Mouse (Mus musculus) stomach, postnatal 0 days (tissue): ENCODE results near the gene 1500015O10Rik. TPM values are rescaled to one million over a fixed set of nuclear protein-coding genes. Genes with fewer than 3 reads are reported as not detected.

ENCODE experiments used
- ATAC-seq: fragments of 200-750 bp; cut with Nextera tagmentation; 2 replicates; pipeline ENCODE4 v1.8.0; 2017; ENCODE audit not compliant: low FRiP score, low TSS enrichment
- DNase-seq: peaks from one replicate; pipeline ENCODE4 v3.0.0-alpha.2; 2016; ENCODE audit warnings: low spot score
- H3K27ac ChIP-seq: fragments of 300-500 bp; sonication (generic); replicated peaks from 2 replicates; pipeline ENCODE4 v1.5.1; 2014; ENCODE audit warnings: mild to moderate bottlenecking, control low read depth
- H3K27me3 ChIP-seq: fragments of 300-500 bp; sonication (generic); 2 replicates; pipeline ENCODE4 v1.6.1; 2014; ENCODE audit warnings: low read length; ENCODE audit not compliant: control insufficient read depth, insufficient read depth
- H3K36me3 ChIP-seq: fragments of 300-500 bp; sonication (generic); 2 replicates; pipeline ENCODE4 v1.6.1; 2014; ENCODE audit warnings: low read length, mixed read lengths; ENCODE audit not compliant: control insufficient read depth, insufficient read depth
- H3K4me1 ChIP-seq: fragments of 300-500 bp; sonication (generic); replicated peaks from 2 replicates; pipeline ENCODE4 v1.6.1; 2014; ENCODE audit warnings: antibody characterized with exemption; ENCODE audit not compliant: control insufficient read depth, insufficient read depth
- H3K4me2 ChIP-seq: fragments of 300-500 bp; sonication (generic); replicated peaks from 2 replicates; pipeline ENCODE4 v1.6.1; 2014; ENCODE audit warnings: low read depth, mild to moderate bottlenecking, control low read depth, moderate library complexity
- H3K4me3 ChIP-seq: fragments of 300-500 bp; sonication (generic); 2 replicates; pipeline ENCODE4 v1.5.1; 2014; ENCODE audit warnings: low read depth, low read length, control low read depth
- H3K9ac ChIP-seq: fragments of 300-500 bp; sonication (generic); 2 replicates; pipeline ENCODE4 v1.6.1; 2014; ENCODE audit warnings: mild to moderate bottlenecking, low read length, control low read depth, mixed read lengths
- H3K9me3 ChIP-seq: fragments of 300-500 bp; sonication (generic); 2 replicates; pipeline ENCODE4 v1.6.1; 2016; ENCODE audit warnings: low read length; ENCODE audit not compliant: control insufficient read depth
- CTCF ChIP-seq: IDR thresholded peaks from 2 replicates; pipeline ENCODE4 v1.5.1; 2016; ENCODE audit warnings: antibody characterized with exemption, low read depth, mild to moderate bottlenecking, moderate library complexity
- EP300 ChIP-seq: optimal IDR thresholded peaks from 2 replicates; pipeline ENCODE3; 2016; ENCODE audit warnings: antibody characterized with exemption
- WGBS: fragments of 180-500 bp; shearing (Covaris S2); extraction: QIAGEN DNeasy Blood & Tissue Kit; methylation state at CpG from one replicate; pipeline ENCODE4 v1.1.7; 2014; 5-methylcytosine and 5-hydroxymethylcytosine counted together
- polyA plus RNA-seq: library from polyadenylated mRNA; unstranded; fragments of >200 nt; fragmentation: Nextera tagmentation; extraction: Ambion mirVana; gene quantifications from 2 replicates; pipeline ENCODE4 v1.2.1, GENCODE M21; 2015

The 1500015O10Rik gene
- polyA plus RNA-seq, 1 experiment from 2014 or later, result 15.5 TPM

DNA sequence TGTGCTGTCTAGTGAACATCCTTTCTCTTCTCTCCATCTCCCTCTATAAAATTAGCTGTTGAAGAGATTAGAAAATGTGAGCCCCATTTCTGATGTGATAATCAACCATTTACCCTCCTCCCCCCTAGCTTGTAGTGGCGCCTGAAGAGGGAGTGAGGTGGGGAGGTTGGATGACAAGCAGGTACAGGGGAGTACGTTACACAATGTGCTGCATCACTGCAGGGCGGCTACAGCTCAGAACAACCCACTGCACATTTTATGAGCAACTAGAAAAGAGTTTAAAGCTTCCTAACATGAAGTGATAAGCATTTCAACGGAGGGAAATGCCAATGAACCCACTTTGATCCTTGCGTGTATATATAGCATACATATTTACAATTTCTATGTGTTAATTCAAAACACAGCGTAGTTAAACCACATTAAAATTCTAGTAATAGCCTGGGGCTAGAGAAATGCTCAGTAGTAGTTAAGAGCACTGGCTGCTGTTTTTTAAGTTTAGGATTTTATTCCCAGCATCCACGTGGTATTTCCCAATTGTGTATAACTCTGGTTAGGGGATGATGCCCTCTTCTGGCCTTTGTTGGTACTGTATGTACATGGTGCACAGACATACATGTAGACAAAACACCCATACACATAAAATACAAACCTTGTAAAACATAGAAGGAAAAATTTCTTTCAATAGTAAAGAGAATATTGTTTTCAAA lies 7.6 kb downstream of the 1500015O10Rik start:
- Histone ChIP-seq H3K27me3 (no peaks in the 10 kb centered on the region), H3K4me3 (no peak overlapping the region), H3K9me3 (no peaks in the 10 kb centered on the region), H3K4me2 (no peak overlapping the region), H3K9ac (no peak overlapping the region), H3K27ac (no peak overlapping the region), H3K36me3 (no peaks in the 10 kb centered on the region), H3K4me1 (no peaks in the 10 kb centered on the region)
- peak; percentile 44 for DNase-seq
- 71% methylated on average over 7 of the region's 7 CpGs for WGBS
- 0 out of 2 replicates have a peak, but pooled peaks have one; percentile 53 for ATAC-seq
- TF ChIP-seq CTCF, result peak; percentile 82
- TF ChIP-seq EP300, result no peak

DNA sequence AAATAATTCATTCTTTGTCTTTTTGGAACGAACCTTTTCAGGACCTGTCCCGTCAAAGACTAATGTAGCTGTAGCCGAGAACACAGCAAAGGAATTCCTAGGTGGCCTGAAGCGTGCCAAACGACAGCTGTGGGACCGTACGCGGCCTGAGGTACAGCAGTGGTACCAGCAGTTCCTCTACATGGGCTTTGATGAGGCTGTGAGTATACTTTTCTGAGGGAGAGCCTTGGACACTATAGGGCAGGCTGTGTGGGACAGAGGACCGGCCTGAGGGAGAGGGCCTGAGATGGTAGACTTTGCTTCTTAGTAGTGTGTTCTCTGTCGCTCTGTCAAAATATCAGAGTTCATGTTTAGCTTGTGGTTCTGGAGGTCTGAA lies 8.1 kb downstream of the 1500015O10Rik start:
- TF ChIP-seq EP300 (no peak), CTCF (no peak)

DNA sequence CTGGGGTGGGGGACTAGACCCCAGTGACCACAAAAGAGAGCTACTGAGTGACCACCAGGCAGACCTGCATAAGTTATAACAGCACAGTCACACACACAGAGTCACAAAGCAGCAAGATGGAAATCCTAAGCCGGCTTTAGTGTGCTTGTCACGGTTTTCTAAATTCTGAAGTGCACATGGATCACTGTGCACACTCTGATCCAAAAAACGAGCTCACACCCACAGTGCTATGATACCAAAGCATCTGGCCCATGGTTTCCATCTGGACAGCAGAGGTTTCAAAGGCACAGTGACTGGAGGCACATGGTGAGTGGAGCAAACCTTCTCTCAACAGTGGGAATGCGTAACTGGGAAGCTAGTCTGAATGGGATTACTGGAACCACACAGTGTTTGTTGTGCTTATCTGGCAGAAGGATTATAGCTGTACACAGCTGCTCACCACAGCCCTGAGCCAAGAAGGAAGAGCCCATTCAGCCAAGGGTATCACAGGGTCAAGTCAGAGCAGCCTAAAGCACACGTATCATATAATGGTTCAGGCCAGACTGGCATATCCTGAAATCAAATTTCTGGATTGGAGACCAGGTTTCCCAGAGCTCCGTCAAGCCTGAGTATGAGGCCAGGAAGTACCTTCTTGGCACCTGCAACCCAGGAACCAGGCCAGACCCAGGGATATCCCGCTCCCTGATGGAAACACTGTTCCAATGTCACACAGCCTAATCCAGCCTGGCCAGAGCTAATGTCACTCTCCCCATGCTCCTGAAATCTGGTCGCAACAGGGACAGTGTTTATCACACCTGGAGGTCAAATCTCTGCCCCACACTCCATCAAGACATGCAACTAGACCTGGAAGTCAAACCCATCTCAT lies 24.3 kb downstream of the 1500015O10Rik start:
- WGBS, result 73% methylated on average over 8 of the region's 8 CpGs
- no peak overlapping the region for H3K4me3 ChIP-seq
- no peaks in the 10 kb centered on the region for H3K9me3 ChIP-seq
- H3K4me1 ChIP-seq, result no peaks in the 10 kb centered on the region
- no peak overlapping the region for H3K9ac ChIP-seq
- no peak overlapping the region for H3K4me2 ChIP-seq
- DNase-seq (no peak), ATAC-seq (peak; percentile 45; the same call in 1 of the 2 replicates)
- peaks cover 17% of the 10 kb centered on the region for H3K36me3 ChIP-seq
- H3K27me3 ChIP-seq, result no peaks in the 10 kb centered on the region
- TF ChIP-seq EP300, result no peak
- no peak for TF ChIP-seq CTCF
- no peak overlapping the region for H3K27ac ChIP-seq

More for the DNA sequence above, 8.1 kb downstream of the 1500015O10Rik start:
- no peaks in the 10 kb centered on the region for H3K4me1 ChIP-seq
- H3K9ac ChIP-seq, result no peak overlapping the region
- no peak overlapping the region for H3K4me2 ChIP-seq
- H3K9me3 ChIP-seq, result no peaks in the 10 kb centered on the region
- ATAC-seq, result no peak
- no peaks in the 10 kb centered on the region for H3K36me3 ChIP-seq
- H3K4me3 ChIP-seq, result no peak overlapping the region
- DNase-seq, result no peak
- WGBS, result 86% methylated on average over 10 of the region's 10 CpGs
- H3K27ac ChIP-seq, result no peak overlapping the region
- H3K27me3 ChIP-seq, result no peaks in the 10 kb centered on the region

DNA sequence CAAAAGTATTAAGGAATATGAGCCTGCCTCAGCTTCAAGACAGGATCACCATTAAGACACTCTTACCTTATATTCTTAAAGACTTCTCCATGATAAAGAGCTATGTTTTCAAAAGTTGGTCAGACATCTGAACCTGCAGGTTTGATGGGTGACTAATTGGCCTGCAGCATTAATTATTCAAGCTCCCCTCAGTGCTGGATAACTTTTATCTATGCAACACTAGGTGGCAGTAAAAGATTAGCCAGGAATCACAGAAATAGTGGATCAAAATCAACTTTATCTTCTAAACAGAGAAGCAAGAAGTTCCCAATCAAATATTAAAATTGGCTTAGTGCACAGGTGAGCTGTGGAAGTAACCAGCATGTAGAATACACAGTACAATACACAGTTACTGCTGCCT lies 29.7 kb downstream of the 1500015O10Rik start:
- no peak for DNase-seq
- H3K27me3 ChIP-seq, result no peaks in the 10 kb centered on the region
- no peaks in the 10 kb centered on the region for H3K4me1 ChIP-seq
- no peak overlapping the region for H3K4me2 ChIP-seq
- no peaks in the 10 kb centered on the region for H3K9me3 ChIP-seq
- peak; percentile 84 for TF ChIP-seq CTCF
- TF ChIP-seq EP300, result no peak
- no peak overlapping the region for H3K4me3 ChIP-seq
- peaks cover 9% of the 10 kb centered on the region; the same call in 1 of the 2 replicates for H3K36me3 ChIP-seq
- H3K9ac ChIP-seq, result no peak overlapping the region
- ATAC-seq, result no peak
- H3K27ac ChIP-seq, result no peak overlapping the region

DNA sequence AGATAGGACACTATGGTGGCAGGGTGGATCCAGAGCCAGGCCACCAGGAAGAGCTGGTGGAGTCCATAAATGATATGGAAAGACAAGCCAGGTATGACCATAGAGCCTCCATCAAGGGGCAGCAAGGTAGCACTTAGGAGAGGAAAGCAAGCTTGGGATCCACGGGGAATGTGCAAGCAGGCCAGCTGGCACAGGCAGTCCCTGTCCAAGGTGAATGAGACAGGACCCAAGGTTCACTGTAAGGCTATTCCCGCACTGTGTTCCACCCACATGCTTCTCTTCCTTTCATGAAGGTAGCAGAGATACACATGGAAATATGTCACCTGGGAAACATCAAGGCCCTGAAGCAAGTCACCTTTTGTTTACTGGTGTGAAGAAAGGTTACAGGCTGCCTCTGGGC lies 34.1 kb downstream of the 1500015O10Rik start:
- Histone ChIP-seq H3K4me1 (no peaks in the 10 kb centered on the region), H3K27me3 (no peaks in the 10 kb centered on the region), H3K36me3 (peaks cover 3% of the 10 kb centered on the region; the same call in 1 of the 2 replicates), H3K4me3 (no peak overlapping the region), H3K9ac (no peak overlapping the region), H3K9me3 (no peaks in the 10 kb centered on the region), H3K4me2 (no peak overlapping the region), H3K27ac (no peak overlapping the region)
- 89% methylated on average over 2 of the region's 2 CpGs for WGBS
- no peak for TF ChIP-seq CTCF
- DNase-seq (no peak), ATAC-seq (no peak)

DNA sequence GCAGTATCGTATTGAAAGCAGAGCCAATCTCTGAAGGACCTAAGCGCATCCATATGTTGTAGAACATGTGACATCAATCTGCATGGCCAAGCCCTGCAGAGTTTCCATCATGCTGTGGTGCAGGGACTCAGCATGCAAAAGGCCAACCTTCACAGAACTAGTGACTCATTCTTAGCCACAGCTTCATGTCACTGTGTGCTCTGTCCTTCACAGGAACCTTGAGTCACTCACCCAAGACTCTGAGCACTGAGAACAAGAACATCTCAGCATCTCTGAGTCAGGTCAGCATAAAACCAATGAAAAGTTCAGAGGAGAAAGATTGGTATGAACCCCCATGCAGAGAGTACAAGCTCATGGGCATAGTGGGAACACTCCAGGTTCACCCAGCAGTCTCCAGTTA lies 35.9 kb downstream of the 1500015O10Rik start:
- Histone ChIP-seq H3K4me3 (no peak overlapping the region), H3K27ac (no peak overlapping the region), H3K9me3 (no peaks in the 10 kb centered on the region), H3K4me1 (no peaks in the 10 kb centered on the region), H3K36me3 (peaks cover 9% of the 10 kb centered on the region; the same call in 1 of the 2 replicates), H3K27me3 (no peaks in the 10 kb centered on the region), H3K4me2 (no peak overlapping the region), H3K9ac (no peak overlapping the region)
- no peak for ATAC-seq
- WGBS, result 97% methylated on average over 2 of the region's 2 CpGs
- TF ChIP-seq EP300 (no peak), CTCF (no peak)
- no peak for DNase-seq
